Mouse (Mus musculus) T-helper 1 cell (primary cell): ENCODE results near the gene Gm11444.

Experiments
- in situ Hi-C: fragments of 300-600 bp; cut with MboI, MseI; formaldehyde crosslinking; loops from one replicate; pipeline ENCODE4 v1.15.1; 2025; ENCODE audit warnings: high pct_unique_total_duplicates

Gm11444 gene

DNA sequence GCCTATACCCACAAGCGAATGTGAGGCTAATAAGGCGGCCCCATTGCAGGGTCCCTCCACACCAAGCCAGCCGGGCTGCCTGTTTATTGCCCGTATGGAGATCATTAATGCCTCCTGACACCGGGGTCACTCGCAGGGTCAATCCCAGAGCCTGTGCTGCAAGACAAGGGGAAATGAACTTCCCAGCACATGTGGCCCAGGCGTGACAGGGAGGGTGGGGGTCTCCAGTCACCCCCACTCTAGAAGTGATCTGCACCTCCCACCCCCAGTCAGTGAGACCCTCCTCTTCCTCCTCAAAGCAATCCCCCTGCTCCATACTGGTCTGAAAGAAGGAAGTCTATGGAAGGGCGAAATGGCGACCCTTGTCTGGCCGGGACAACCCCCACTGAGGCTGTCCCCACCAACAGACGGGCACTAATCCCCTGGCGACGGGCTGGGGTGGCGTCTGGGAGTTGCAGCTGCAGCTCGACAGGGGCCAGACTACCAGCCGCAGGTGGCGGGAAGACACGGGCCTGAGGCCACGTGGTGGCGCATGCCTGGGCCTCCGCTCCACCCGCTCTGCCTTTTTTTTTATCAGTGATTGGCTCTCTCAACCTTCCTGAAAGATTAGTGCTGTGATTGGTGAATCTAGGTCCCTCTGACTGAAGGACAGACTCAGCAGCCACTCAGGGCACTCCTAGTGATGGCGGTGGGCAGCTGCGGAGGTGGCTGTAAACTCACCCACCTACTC is 26.1 kb upstream of the Gm11444 start:
- in situ Hi-C loops, result loop anchor here (25.0 kb wide), 1 partner anchor 536 kb away; no protein-coding TSS in a partner anchor

DNA sequence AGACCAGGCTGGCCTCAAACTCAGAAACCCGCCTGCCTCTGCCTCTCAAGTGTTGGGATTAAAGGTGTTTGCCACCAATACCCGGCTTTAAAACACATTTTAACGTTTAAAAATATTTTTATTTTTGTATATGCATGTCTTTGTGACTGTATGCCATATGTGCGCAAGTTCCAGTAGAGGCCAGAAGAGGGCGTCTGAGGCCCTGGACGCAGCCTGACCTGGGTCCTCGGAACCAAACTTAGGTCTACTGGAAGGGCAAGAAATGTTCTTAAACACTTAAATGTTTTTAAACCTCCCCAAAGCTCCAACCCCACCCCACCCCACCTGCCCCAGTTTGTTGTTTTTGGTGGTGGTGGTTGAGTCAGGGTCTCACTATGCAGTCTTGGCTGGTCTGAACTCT is 14.2 kb upstream of the Gm11444 start:
- in situ Hi-C loops, result no loop called here

GRCm38 (mm10) chr11:85857997-85858698 is 8.0 kb upstream of the Gm11444 start:
- in situ Hi-C loops, result no loop called here

- in situ Hi-C loops, result loop anchor here (5.0 kb wide), 2 partner anchors 137 to 322 kb away; no protein-coding TSS in a partner anchor
Observed at GRCm38 (mm10) chr11:85850758-85851157, 625 bp upstream of the Gm11444 start.

DNA sequence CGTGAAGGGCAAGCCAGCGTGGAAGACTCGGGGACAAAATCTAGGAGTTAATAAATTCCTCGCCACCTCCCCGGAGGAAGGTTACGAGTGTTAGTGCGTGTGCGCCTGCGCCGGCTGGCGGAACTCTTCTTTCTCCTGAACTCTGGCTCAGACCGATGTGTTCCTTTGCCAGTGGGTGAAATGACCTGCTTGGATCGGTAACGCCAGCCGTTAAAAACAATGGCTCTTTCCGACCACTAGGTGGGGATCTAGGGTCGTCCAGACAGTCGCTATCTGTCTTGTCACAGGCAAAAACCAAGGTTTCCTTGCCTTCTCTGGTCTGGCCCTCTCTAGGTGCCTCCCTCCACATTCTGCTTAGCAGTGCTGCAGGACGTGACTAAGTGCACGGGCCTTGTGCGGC is 1.1 kb downstream of the Gm11444 start:
- in situ Hi-C loops, result no loop called here

GRCm38 (mm10) chr11:85846509-85846908 is 3.6 kb downstream of the Gm11444 start:
- in situ Hi-C loops, result no loop called here

DNA sequence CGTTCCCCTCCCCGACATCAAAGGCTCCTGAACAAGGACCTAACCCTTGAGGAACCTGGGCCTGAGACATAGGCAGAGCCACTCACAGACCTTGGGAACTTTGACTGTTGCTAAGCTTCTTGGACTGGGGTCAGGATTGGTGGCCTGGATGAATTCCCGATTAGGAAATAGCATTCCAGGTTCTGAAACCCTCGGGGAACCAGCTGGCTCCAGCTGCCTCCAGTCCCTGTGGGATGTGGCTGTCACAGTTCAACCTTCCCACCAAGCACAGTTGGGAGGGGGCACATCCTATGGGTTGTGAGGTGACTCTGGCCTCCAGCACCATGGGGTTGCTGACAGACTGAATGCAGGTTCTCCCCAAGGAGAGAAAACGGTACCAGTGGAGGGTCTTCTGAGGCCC is 4.2 kb downstream of the Gm11444 start:
- in situ Hi-C loops, result no loop called here

- in situ Hi-C loops, result no loop called here
Observed at GRCm38 (mm10) chr11:85844971-85845370, 5.2 kb downstream of the Gm11444 start.

DNA sequence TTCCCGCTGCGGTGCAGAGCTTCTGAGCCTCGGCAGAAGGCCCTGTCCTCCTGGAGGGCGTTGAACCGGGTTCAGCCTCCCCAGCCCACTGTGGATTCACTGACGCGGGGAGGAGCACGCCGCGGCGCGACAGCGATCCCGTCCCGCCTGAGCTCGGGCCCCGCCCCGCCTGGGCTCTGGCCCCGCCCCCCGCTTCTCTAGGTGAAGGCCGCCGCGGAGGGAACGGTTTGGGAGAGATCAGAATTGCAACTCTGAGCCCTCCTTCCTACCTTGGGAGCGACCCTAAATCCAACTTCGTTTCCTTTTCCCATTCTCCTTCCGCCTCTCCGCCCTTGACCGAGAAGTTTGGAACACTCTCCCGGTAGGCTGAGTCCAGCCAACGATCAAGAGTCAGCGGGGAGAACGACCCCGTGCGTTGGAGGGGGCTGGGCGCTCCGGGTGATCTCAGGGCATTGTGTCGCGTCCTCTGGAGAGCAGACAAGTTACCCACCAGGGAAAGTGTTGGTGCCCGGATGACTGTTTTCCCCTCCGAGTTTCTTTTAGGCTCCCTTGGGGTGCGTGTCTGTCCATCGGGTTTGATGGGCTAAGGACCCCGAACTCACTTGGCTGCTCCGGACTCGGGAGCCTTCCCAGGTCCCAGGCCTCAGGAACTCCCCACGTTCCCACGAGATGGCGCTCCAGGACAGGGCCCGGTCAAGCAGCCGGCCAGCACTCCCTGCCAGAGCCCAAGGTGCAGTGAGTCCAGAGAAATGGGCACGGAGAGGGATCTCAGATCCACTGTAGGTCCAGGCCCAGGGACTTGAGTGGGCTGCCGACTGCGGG is 5.8 kb downstream of the Gm11444 start:
- in situ Hi-C loops, result no loop called here

DNA sequence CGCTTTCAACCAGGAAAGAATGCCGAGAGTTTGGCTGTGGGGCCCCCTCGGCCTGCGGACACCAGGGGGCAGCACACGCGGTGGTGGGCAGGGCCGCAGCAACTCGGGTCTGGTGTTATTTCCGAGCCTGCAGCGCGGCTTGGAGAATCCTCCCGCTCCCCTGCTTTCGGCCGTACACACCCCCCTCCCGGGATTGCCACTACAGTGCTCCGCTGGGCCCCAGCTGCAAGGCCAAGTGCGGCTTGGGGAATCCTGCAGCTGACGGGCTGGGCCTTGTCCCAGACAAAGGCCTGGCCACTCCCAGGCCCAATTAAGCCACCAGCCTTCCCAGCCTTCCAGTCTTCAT is 6.8 kb downstream of the Gm11444 start:
- in situ Hi-C loops, result no loop called here

GRCm38 (mm10) chr11:85842596-85843346 is 7.4 kb downstream of the Gm11444 start:
- in situ Hi-C loops, result no loop called here

GRCm38 (mm10) chr11:85841980-85842379 is 8.2 kb downstream of the Gm11444 start:
- in situ Hi-C loops, result no loop called here

DNA sequence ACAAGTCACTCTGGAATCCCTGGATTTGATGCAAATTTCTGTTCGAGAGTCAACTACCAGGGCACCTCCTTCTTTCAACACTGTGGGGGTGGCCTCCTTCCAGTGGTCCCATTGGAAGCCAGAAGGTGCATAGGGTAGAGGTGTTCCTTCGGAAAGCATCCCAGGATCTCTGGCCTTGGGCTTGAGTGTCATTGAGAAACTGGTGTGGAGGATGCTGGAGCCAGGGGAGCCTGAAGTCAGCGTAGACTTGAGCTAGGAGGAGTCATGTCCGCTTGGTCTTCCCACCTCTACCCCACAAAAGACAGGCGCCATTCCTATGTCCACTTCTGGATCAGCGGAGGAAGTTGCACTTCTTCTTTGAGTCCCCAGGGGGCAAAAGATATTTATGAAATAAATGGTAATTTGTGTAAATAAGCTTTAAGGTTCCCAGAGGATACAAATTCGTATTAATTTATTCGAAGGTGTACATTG is 8.9 kb downstream of the Gm11444 start:
- in situ Hi-C loops, result no loop called here

- in situ Hi-C loops, result no loop called here
Observed at GRCm38 (mm10) chr11:85840803-85841145, 9.4 kb downstream of the Gm11444 start.

DNA sequence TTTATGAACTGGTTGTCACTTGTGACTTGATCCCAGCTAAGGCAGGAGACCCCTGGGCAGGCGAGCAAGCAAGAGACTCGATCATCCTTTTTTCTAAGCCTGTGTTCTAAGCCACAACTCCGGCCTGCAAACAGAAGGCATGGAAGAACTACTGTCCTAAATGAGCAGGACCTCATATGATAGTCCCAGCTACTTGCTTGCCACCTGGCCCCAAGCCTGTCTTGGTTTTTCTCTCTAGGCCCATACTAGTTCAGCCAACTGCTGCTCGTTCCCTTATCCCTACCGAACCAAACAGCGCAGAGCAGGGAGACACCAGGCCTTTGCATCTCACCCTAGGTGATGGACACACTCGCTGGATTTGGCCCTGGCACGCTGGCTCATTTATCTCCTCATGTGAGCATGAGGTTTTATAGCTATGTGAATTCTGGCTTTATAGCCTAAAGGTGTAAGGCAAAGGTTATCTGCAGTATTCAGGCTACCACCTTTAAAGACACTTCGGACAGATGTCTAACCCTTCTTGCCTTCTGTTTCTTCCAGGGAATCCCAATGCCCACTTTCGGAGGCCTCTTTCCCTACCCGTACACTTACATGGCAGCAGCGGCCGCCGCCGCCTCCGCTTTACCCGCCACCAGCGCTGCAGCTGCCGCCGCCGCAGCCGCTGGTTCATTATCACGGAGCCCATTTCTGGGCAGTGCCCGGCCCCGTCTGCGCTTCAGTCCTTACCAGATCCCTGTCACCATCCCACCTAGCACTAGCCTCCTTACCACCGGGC is 9.9 kb downstream of the Gm11444 start:
- in situ Hi-C loops, result no loop called here

DNA sequence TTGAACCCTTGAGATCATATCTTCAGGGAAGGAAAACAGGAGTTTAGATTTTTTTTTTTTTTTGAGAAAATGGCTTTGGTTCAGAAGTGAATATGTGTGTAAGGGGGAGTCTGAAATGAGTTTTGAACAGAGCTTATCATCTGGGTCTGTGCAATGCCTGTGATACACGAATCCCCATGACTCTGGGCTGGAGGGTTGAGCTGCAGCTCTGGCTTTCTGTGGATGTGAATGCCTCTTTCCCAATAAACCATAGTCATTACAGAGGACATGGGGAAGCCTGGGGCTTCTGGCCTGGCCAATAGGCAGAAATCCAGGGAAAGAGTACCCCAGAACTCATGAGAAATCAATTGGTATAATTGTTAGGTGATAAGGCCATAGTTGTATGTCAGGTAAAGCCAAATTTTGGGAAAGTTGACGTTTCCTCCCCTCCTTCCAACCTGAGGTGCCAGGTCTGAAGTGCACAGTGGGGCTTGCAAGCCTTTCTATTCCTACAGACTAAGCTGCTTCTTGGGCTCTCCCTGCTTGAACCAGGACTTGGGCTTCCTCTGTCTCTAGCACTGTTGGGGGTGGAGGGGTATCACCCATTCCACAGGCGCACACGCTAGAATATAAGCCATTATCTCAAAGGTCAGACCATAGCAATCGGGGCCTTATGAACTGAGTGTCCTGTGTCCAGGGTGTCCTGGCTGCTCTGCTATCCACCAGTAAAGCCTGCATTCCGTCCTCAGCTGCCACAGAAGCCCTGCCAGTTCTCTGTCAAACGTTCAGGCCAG is 10.7 kb downstream of the Gm11444 start:
- in situ Hi-C loops, result no loop called here

DNA sequence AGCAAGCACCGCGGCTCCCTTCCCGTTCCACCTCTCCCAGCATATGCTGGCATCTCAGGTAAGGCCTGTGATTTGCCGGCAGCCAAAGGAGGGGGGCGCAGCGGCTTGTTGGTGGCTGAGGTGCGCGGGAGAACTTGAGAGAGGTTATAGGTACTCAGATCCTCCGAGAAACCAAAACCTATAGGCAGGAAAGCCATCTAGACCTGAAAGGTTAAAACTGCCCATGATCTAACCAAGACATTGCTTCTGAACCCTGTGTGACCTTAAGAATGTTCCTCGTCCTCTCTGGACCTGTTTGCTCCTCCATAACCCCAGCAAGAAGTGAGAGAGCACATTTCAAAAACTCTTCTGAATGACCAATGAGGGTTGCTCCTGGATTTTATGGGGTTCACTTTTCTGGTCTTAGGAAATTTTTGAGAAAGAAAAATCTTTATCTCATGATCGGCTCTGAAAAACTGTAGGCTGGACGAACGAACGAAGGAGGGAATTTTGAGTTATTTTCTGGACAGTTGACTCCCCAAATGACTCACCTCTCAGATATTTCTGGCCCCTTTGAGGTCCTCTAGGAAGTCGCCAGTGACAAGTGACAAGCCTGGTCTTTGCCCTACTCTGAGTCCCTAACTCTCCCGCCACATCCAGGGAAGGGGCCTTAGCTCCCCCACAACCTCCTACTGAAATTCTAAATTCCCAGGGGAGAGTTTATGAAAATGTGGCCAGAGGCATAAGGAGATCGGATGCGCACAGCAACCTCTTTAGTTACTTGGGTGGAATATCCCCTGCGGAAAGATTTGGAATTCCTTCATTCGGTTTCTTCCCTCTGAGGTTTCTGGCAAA is 11.5 kb downstream of the Gm11444 start:
- in situ Hi-C loops, result no loop called here

DNA sequence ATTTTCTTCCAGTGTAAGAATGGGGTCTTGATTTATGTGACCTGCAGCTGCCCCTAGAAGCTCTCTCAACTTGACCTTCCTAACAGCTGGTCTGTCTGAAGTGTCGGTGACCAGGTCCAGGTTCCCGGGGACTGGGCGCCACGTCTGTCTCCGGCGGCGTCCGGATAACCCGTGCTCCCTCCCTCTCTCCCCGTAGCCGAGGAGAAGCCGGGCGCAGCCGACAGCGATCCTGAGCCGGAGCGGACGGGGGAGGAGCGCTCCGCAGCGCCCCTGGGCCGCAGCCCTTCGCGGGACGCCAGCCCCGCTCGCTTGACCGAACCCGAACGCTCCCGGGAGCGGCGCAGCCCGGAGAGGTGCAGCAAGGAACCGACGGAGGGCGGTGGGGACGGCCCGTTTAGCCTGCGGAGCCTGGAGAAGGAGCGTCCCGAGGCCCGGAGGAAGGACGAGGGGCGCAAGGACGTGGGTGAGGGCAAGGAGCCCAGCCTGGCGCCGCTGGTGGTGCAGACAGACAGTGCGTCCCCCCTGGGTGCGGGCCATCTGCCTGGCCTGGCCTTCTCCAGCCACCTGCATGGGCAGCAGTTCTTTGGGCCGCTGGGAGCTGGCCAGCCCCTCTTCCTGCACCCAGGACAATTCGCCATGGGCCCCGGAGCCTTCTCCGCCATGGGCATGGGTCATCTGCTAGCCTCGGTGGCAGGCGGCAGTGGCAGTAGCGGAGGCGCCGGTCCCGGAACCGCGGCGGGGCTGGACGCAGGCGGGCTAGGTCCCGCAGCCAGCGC is 12.3 kb downstream of the Gm11444 start:
- in situ Hi-C loops, result no loop called here

DNA sequence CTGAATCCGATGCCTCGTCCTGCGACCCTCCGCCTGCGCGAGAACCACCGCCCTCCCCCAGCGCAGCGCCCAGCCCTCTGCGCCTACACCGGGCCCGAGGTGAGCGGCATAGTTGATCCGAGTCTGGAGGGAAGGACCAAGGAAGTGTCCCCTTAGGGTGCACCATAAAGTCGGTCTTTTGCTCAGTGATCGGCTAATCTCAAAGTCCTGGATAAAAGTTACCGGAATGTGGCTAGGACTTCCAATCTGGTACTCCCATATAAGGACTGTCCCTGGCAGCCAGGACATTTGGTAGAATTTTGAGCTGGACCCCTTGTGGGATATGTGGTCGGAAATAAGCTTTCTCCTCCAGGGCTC is 12.9 kb downstream of the Gm11444 start:
- in situ Hi-C loops, result no loop called here
